Comparison of ENCODE assay signal across 8 mouse cellular contexts in genomic region chr19:8888511-8889385, GRCm38 (mm10). TPM values are rescaled to one million over a fixed set of nuclear protein-coding genes. Genes with fewer than 3 reads are reported as not detected.
DNase-seq lines count a peak whose midpoint lies in the region; TF ChIP-seq lines count a peak whose summit lies in the region.

1810009A15Rik (plus strand) TSS chr19:8888853.
Gm49416 (plus strand) TSS chr19:8888926.

- TF ChIP-seq CTCF in gastrocnemius, adult 2 months (IDR thresholded peaks at IDR 0.05), result no peak

- peaks cover 16% of the 10 kb centered on the region for H3K36me3 ChIP-seq in megakaryocyte, embryonic 14.5 days (replicated peaks; ENCODE audit: low read length)

- peak within 1 kb of the TSS; percentile 90 for H3K27ac ChIP-seq in gastrocnemius, adult 2 months

- H3K27me3 ChIP-seq in megakaryocyte, embryonic 14.5 days (replicated peaks), result no peaks in the 10 kb centered on the region

- peaks cover 44% of the 10 kb centered on the region for H3K4me1 ChIP-seq in megakaryocyte, embryonic 14.5 days

- peak within 1 kb of the TSS; percentile 82 for H3K4me3 ChIP-seq in gastrocnemius, adult 2 months
- H3K4me3 ChIP-seq in megakaryocyte, embryonic 14.5 days (replicated peaks), result peak within 1 kb of the TSS; percentile 94

- no peaks in the 10 kb centered on the region for H3K9me3 ChIP-seq in megakaryocyte, embryonic 14.5 days

- peak; percentile 91 for DNase-seq in WW6 (ENCODE audit: low read depth, low spot score)
- DNase-seq in cerebellum, postnatal 4 days (ENCODE audit: low spot score in 2 of 2), result peak; percentile 92 to 94
- DNase-seq in gastrocnemius, adult 2 months, result peak; percentile 96
- peak; percentile 86 for DNase-seq in hindlimb bud, embryonic 11.5 days (ENCODE audit: extremely low spot score, low read depth, low spot score)
- peak; percentile 87 to 91 for DNase-seq in left cerebral cortex, adult 8-10 months (ENCODE audit: low spot score in 2 of 2)
- peak; percentile 97 to 98 for DNase-seq in right cerebral cortex, postnatal 10 days (ENCODE audit: low spot score in 2 of 2)
- DNase-seq in urinary bladder, postnatal 25 days (ENCODE audit: low spot score), result peak; percentile 87

- intact Hi-C loops in gastrocnemius, adult 2 months (cut with DNase I), result no loop called here

RNA-seq across cellular contexts. Expression of gene 1810009A15Rik, which starts in this region (rescaled TPM):
- total RNA-seq in gastrocnemius, adult 2 months (2021), result 10 to 100 TPM; 11.8 to 13.5 TPM
- total RNA-seq in left cerebral cortex, adult 8-10 months (2022), result 10 to 100 TPM; 20.8 to 25.2 (median 21.8) TPM
- 10.2 and 72.7 TPM in 2 replicates for polyA plus RNA-seq in megakaryocyte, embryonic 14.5 days (2012; ENCODE audit: insufficient read depth, low replicate concordance)

RNA-seq across cellular contexts. Expression of gene Gm49416, which starts in this region (rescaled TPM):
- 1 to 10 TPM in 1 of 2 experiments, under 1 TPM in 1; 0.61 to 5.3 TPM for total RNA-seq in gastrocnemius, adult 2 months (2021)
- 1 to 10 TPM; 1.4 to 5.6 (median 2.6) TPM for total RNA-seq in left cerebral cortex, adult 8-10 months (2022)
- polyA plus RNA-seq in megakaryocyte, embryonic 14.5 days (2012; ENCODE audit: insufficient read depth, low replicate concordance), result 12.5 TPM in 1 of 2 replicates, not detected in the other

Comparison
In these comparisons a context has a peak if more than half of its experiments do, and no peak if none do; other contexts are left out.
1. Peak in every context shown above with its lines: DNase-seq, H3K4me3 ChIP-seq and H3K27ac ChIP-seq.